8 mouse cellular contexts compared by ENCODE assay signal in genomic region chr2:117342090-117342546, GRCm38 (mm10). TPM values are rescaled to one million over a fixed set of nuclear protein-coding genes. Genes with fewer than 3 reads are reported as not detected.
DNase-seq lines count a peak whose midpoint lies in the region; ATAC-seq lines count a peak whose summit lies in the region.

No protein-coding gene starts in this region.

- H3K27me3 ChIP-seq in embryonic facial prominence, embryonic 14.5 days (replicated peaks; ENCODE audit: control insufficient read depth, insufficient read depth, low read length) = peaks cover 25% of the 10 kb centered on the region
- H3K27me3 ChIP-seq in heart, embryonic 15.5 days = peaks cover 34% of the 10 kb centered on the region
- H3K27me3 ChIP-seq in liver, embryonic 16.5 days (ENCODE audit: control insufficient read depth, insufficient read depth, low read depth, low read length) = peaks cover 19% of the 10 kb centered on the region
- peaks cover 23% of the 10 kb centered on the region for H3K27me3 ChIP-seq in neural tube, embryonic 12.5 days (replicated peaks)
- H3K27me3 ChIP-seq in stomach, embryonic 16.5 days (ENCODE audit: control insufficient read depth, insufficient read depth, low read length) = peaks cover 8% of the 10 kb centered on the region; the same call in 1 of the 2 replicates

- peak overlapping the region; percentile 97 for H3K4me2 ChIP-seq in embryonic facial prominence, embryonic 14.5 days (ENCODE audit: low read depth, low read length)
- H3K4me2 ChIP-seq in heart, embryonic 15.5 days = peak overlapping the region; percentile 86
- peak overlapping the region; percentile 53 for H3K4me2 ChIP-seq in liver, embryonic 16.5 days (ENCODE audit: low read depth, low read length)
- peak overlapping the region; percentile 97 for H3K4me2 ChIP-seq in neural tube, embryonic 12.5 days (replicated peaks)
- H3K4me2 ChIP-seq in stomach, embryonic 16.5 days (ENCODE audit: low read depth, low read length) = peak overlapping the region; percentile 80

- peak overlapping the region; percentile 56 for H3K4me3 ChIP-seq in embryonic facial prominence, embryonic 14.5 days (ENCODE audit: low read depth, low read length)
- H3K4me3 ChIP-seq in heart, embryonic 15.5 days = peak overlapping the region; percentile 55
- peak overlapping the region; percentile 44 for H3K4me3 ChIP-seq in liver, embryonic 16.5 days (ENCODE audit: low read depth, low read length)
- H3K4me3 ChIP-seq in neural tube, embryonic 12.5 days = peak overlapping the region; percentile 51
- peak overlapping the region; percentile 51 for H3K4me3 ChIP-seq in stomach, embryonic 16.5 days (replicated peaks; ENCODE audit: low read length)

- no peaks in the 10 kb centered on the region for H3K36me3 ChIP-seq in embryonic facial prominence, embryonic 14.5 days (ENCODE audit: control insufficient read depth, insufficient read depth, low read length)
- no peaks in the 10 kb centered on the region for H3K36me3 ChIP-seq in heart, embryonic 15.5 days
- no peaks in the 10 kb centered on the region for H3K36me3 ChIP-seq in liver, embryonic 16.5 days (ENCODE audit: control insufficient read depth, insufficient read depth)
- H3K36me3 ChIP-seq in neural tube, embryonic 12.5 days = no peaks in the 10 kb centered on the region
- H3K36me3 ChIP-seq in stomach, embryonic 16.5 days (ENCODE audit: control insufficient read depth, insufficient read depth, low read length) = no peaks in the 10 kb centered on the region

- WGBS in embryonic facial prominence, embryonic 14.5 days = 2% methylated on average over 15 of the region's 19 CpGs
- WGBS in heart, embryonic 15.5 days = 1% methylated on average over 19 of the region's 19 CpGs
- under 1% methylated on average over 19 of the region's 19 CpGs for WGBS in liver, embryonic 16.5 days (ENCODE audit: insufficient replicate concordance)
- under 1% methylated on average over 19 of the region's 19 CpGs for WGBS in neural tube, embryonic 12.5 days
- 1% methylated on average over 19 of the region's 19 CpGs for WGBS in stomach, embryonic 16.5 days

- H3K4me1 ChIP-seq in embryonic facial prominence, embryonic 14.5 days (ENCODE audit: control insufficient read depth, insufficient read depth, low read length) = 0 out of 2 replicates have a peak, but pooled peaks cover 2% of the 10 kb centered on the region
- peaks cover 15% of the 10 kb centered on the region for H3K4me1 ChIP-seq in heart, embryonic 15.5 days (replicated peaks)
- H3K4me1 ChIP-seq in liver, embryonic 16.5 days (ENCODE audit: control insufficient read depth, low read depth, low read length) = no peaks in the 10 kb centered on the region; the same call in 1 of the 2 replicates
- peaks cover 10% of the 10 kb centered on the region for H3K4me1 ChIP-seq in neural tube, embryonic 12.5 days
- H3K4me1 ChIP-seq in stomach, embryonic 16.5 days (ENCODE audit: control insufficient read depth, insufficient read depth, low read length) = peaks cover 10% of the 10 kb centered on the region; the same call in 1 of the 2 replicates

- H3K27ac ChIP-seq in embryonic facial prominence, embryonic 14.5 days (replicated peaks; ENCODE audit: low read depth, low read length) = no peak overlapping the region
- no peak overlapping the region for H3K27ac ChIP-seq in heart, embryonic 15.5 days
- no peak overlapping the region for H3K27ac ChIP-seq in liver, embryonic 16.5 days (ENCODE audit: low read length)
- no peak overlapping the region for H3K27ac ChIP-seq in neural tube, embryonic 12.5 days
- no peak overlapping the region for H3K27ac ChIP-seq in stomach, embryonic 16.5 days (ENCODE audit: low read length)

- DNase-seq in cerebellum, adult 8-10 months = peak; percentile 11
- no peak for DNase-seq in cerebellum, adult 11-12 months
- DNase-seq in embryonic facial prominence, embryonic 14.5 days (ENCODE audit: low spot score) = peak; percentile 66
- DNase-seq in kidney, postnatal 14 days = peak; percentile 61

- H3K9ac ChIP-seq in embryonic facial prominence, embryonic 14.5 days (ENCODE audit: low read depth, low read length) = peak overlapping the region; percentile 64
- H3K9ac ChIP-seq in heart, embryonic 15.5 days = peak overlapping the region; percentile 43; the same call in 1 of the 2 replicates
- no peak overlapping the region for H3K9ac ChIP-seq in liver, embryonic 16.5 days (ENCODE audit: low read depth, low read length)
- H3K9ac ChIP-seq in neural tube, embryonic 12.5 days = peak overlapping the region; percentile 56
- H3K9ac ChIP-seq in stomach, embryonic 16.5 days (ENCODE audit: low read length) = peak overlapping the region; percentile 69

- peak; percentile 60 for ATAC-seq in embryonic facial prominence, embryonic 14.5 days (ENCODE audit: low read depth)
- peak; percentile 43 for ATAC-seq in heart, embryonic 15.5 days (replicated peaks; ENCODE audit: insufficient number of reproducible peaks, insufficient read depth, low FRiP score, low read depth)
- no peak for ATAC-seq in liver, embryonic 16.5 days (ENCODE audit: low read depth)
- peak; percentile 65 for ATAC-seq in neural tube, embryonic 12.5 days (ENCODE audit: low FRiP score, low read depth)
- peak; percentile 51 for ATAC-seq in stomach, embryonic 16.5 days (ENCODE audit: insufficient read depth, low FRiP score)

- H3K9me3 ChIP-seq in embryonic facial prominence, embryonic 14.5 days (ENCODE audit: control insufficient read depth, low read length) = no peaks in the 10 kb centered on the region
- no peaks in the 10 kb centered on the region for H3K9me3 ChIP-seq in heart, embryonic 15.5 days (replicated peaks)
- H3K9me3 ChIP-seq in liver, embryonic 16.5 days (replicated peaks; ENCODE audit: control insufficient read depth, low read length) = no peaks in the 10 kb centered on the region
- no peaks in the 10 kb centered on the region for H3K9me3 ChIP-seq in neural tube, embryonic 12.5 days
- no peaks in the 10 kb centered on the region for H3K9me3 ChIP-seq in stomach, embryonic 16.5 days (replicated peaks; ENCODE audit: control insufficient read depth, low read length)

RNA-seq across cellular contexts. Expression of gene Rasgrp1, which starts 0.7 kb away (rescaled TPM):
- polyA plus RNA-seq in embryonic facial prominence, embryonic 14.5 days (2014; fragmentation: Nextera tagmentation; extraction: Ambion mirVana) = 0.97 and 1.9 TPM in 2 replicates
- polyA plus RNA-seq in heart, embryonic 15.5 days (2015; fragmentation: Nextera tagmentation; extraction: Ambion mirVana) = 0.19 and 1.6 TPM in 2 replicates
- 0.70 and 1.0 TPM in 2 replicates for polyA plus RNA-seq in liver, embryonic 16.5 days (2015; fragmentation: Nextera tagmentation; extraction: Ambion mirVana)
- 0.29 TPM in 2 replicates for polyA plus RNA-seq in neural tube, embryonic 12.5 days (2016; fragmentation: Nextera tagmentation; extraction: Ambion mirVana)
- polyA plus RNA-seq in stomach, embryonic 16.5 days (2015; fragmentation: Nextera tagmentation; extraction: Ambion mirVana) = 2.6 and 2.9 TPM in 2 replicates
